Mouse (Mus musculus) olfactory bulb, adult 2 months (tissue): ENCODE results near the gene Fgfr2. TPM values are rescaled to one million over a fixed set of nuclear protein-coding genes. Genes with fewer than 3 reads are reported as not detected.

ENCODE experiments used
- H3K27ac ChIP-seq: fragments of 200-500 bp; 2 replicates; pipeline ENCODE4 v1.5.1; 2012; ENCODE audit warnings: low read depth, low read length; ENCODE audit not compliant: insufficient read depth
- H3K4me1 ChIP-seq: fragments of 200-500 bp; 2 replicates; pipeline ENCODE4 v1.6.1; 2012; ENCODE audit warnings: low read length; ENCODE audit not compliant: control insufficient read depth, insufficient read depth
- H3K4me3 ChIP-seq: fragments of 200-500 bp; 2 replicates; pipeline ENCODE4 v1.5.1; 2012; ENCODE audit warnings: mild to moderate bottlenecking, low read depth, low read length, moderate library complexity; ENCODE audit not compliant: insufficient read depth
- CTCF ChIP-seq: fragments of 200-500 bp; IDR thresholded peaks from 2 replicates; pipeline ENCODE4 v1.5.1; 2012; ENCODE audit warnings: low read depth, mild to moderate bottlenecking, low read length, moderate library complexity; ENCODE audit not compliant: insufficient read depth
- POLR2A ChIP-seq: fragments of 200-500 bp; IDR thresholded peaks from 2 replicates; pipeline ENCODE4 v1.6.1; 2012; ENCODE audit warnings: mild to moderate bottlenecking, low read depth, low read length, moderate library complexity; ENCODE audit not compliant: insufficient read depth
- WGBS: fragments of 180-500 bp; shearing (Covaris S2); methylation state at CpG from one replicate; pipeline ENCODE4 v1.1.7; 2018; 5-methylcytosine and 5-hydroxymethylcytosine counted together
- polyA plus RNA-seq: library from polyadenylated mRNA; stranded (reverse); fragments of >200 nt; gene quantifications from 2 replicates; pipeline ENCODE4 v1.2.4, GENCODE M21; 2012; ENCODE audit warnings: low replicate concordance; ENCODE audit not compliant: missing spikeins, insufficient read depth, insufficient read length

The Fgfr2 gene
- polyA plus RNA-seq, 1 experiment, result not detected

GRCm38 (mm10) chr7:130935793-130936471, 2187.2 kb downstream of the Fgfr2 start, which contains the start of gene Htra1:
Htra1 (plus strand) TSS chr7:130936111.
- Histone ChIP-seq H3K4me3 (peak within 1 kb of the TSS; percentile 68), H3K27ac (peak within 1 kb of the TSS; percentile 49)
- no peak for TF ChIP-seq CTCF
- TF ChIP-seq POLR2A, result no peak

GRCm38 (mm10) chr7:130935421-130935792, 2187.7 kb downstream of the Fgfr2 start:
- H3K4me3 ChIP-seq, result peak overlapping the region; percentile 68; the same call in 1 of the 2 replicates
- WGBS, result 8% methylated on average over 16 of the region's 16 CpGs
- H3K4me1 ChIP-seq, result peaks cover 16% of the 10 kb centered on the region
- H3K27ac ChIP-seq, result no peak overlapping the region
- TF ChIP-seq POLR2A (no peak), CTCF (no peak)

More at GRCm38 (mm10) chr7:130935793-130936471, 2187.2 kb downstream of the Fgfr2 start, which contains the start of gene Htra1:
- H3K4me1 ChIP-seq, result peaks cover 16% of the 10 kb centered on the region
- under 1% methylated on average over 68 of the region's 70 CpGs for WGBS

- TF ChIP-seq CTCF (no peak), POLR2A (no peak)
- WGBS, result 97% methylated on average over 4 of the region's 4 CpGs
Observed at GRCm38 (mm10) chr7:130934654-130935053, 2188.5 kb downstream of the Fgfr2 start.

GRCm38 (mm10) chr7:130932921-130933320, 2190.2 kb downstream of the Fgfr2 start:
- 94% methylated on average over 9 of the region's 9 CpGs for WGBS
- Histone ChIP-seq H3K4me1 (peaks cover 16% of the 10 kb centered on the region), H3K4me3 (no peak overlapping the region), H3K27ac (no peak overlapping the region)
- TF ChIP-seq POLR2A (no peak), CTCF (no peak)

More at GRCm38 (mm10) chr7:130934654-130935053, 2188.5 kb downstream of the Fgfr2 start:
- peaks cover 16% of the 10 kb centered on the region for H3K4me1 ChIP-seq
- no peak overlapping the region for H3K4me3 ChIP-seq
- H3K27ac ChIP-seq, result no peak overlapping the region

- 75% methylated on average over 3 of the region's 3 CpGs for WGBS
- TF ChIP-seq CTCF, result no peak
- TF ChIP-seq POLR2A, result no peak
- Histone ChIP-seq H3K4me3 (no peak overlapping the region), H3K4me1 (0 out of 2 replicates have a peak, but pooled peaks cover 2% of the 10 kb centered on the region), H3K27ac (no peak overlapping the region)
Observed at GRCm38 (mm10) chr7:130930401-130930800, 2192.7 kb downstream of the Fgfr2 start.

- H3K4me3 ChIP-seq, result no peak overlapping the region
- 72% methylated on average over 13 of the region's 13 CpGs for WGBS
- TF ChIP-seq POLR2A (no peak), CTCF (no peak)
- H3K27ac ChIP-seq, result no peak overlapping the region
- no peaks in the 10 kb centered on the region for H3K4me1 ChIP-seq
Observed at GRCm38 (mm10) chr7:130922981-130923731, 2200.0 kb downstream of the Fgfr2 start.

- WGBS, result 41% methylated on average over 2 of the region's 2 CpGs
- TF ChIP-seq POLR2A (no peak), CTCF (no peak)
- peak overlapping the region; percentile 35; the same call in 1 of the 2 replicates for H3K27ac ChIP-seq
- H3K4me3 ChIP-seq, result no peak overlapping the region
- H3K4me1 ChIP-seq, result no peaks in the 10 kb centered on the region
Observed at GRCm38 (mm10) chr7:130918260-130918659, 2204.9 kb downstream of the Fgfr2 start.

- 21% methylated on average over 5 of the region's 5 CpGs for WGBS
- Histone ChIP-seq H3K27ac (no peak overlapping the region), H3K4me3 (no peak overlapping the region), H3K4me1 (peaks cover 7% of the 10 kb centered on the region)
- TF ChIP-seq POLR2A, result no peak
- no peak for TF ChIP-seq CTCF
Observed at GRCm38 (mm10) chr7:130914693-130915363, 2208.3 kb downstream of the Fgfr2 start.
